Mouse (Mus musculus) brain, adult 10 weeks (tissue): Measurements from ENCODE around the gene Bub1b. TPM values are rescaled to one million over a fixed set of nuclear protein-coding genes. Genes with fewer than 3 reads are reported as not detected.

Source experiments
- polyA plus RNA-seq: library from polyadenylated mRNA; stranded (reverse); fragments of 350-450 nt; fragmentation: Illumina TruSeq; extraction: RNeasy Lipid Tissue Mini Kit (QIAGEN cat#74804); gene quantifications from one replicate; pipeline ENCODE4 v1.2.3, GENCODE M21; 2015; ENCODE audit warnings: low read depth, low replicate concordance

Bub1b gene
- 1.3 TPM for polyA plus RNA-seq

GRCm38 (mm10) chr2:118597673-118598568 lies at the start of gene Bub1b:
TSS of gene Bub1b (plus strand) at chr2:118598211.

GRCm38 (mm10) chr2:118549507-118550473 lies 48.2 kb upstream of the Bub1b start, which contains the start of gene Bmf:
TSS of gene Bmf (minus strand) at chr2:118549687.

GRCm38 (mm10) chr2:118662902-118663803 lies 65.1 kb downstream of the Bub1b start, which contains the start of gene Pak6:
TSS of gene Pak6 (plus strand) at chr2:118663303.

Other genes starting within 250 kb of the Bub1b start
- 6.6 TPM for gene Gpr176, start 224.8 kb upstream of the Bub1b start, polyA plus RNA-seq
- gene Eif2ak4, start 209.6 kb upstream of the Bub1b start, polyA plus RNA-seq, result 11.2 TPM
- 260 TPM for gene Srp14, start 118.5 kb upstream of the Bub1b start, polyA plus RNA-seq
- 4.3 TPM for gene Bmf, start 48.5 kb upstream of the Bub1b start, polyA plus RNA-seq
- 31.5 TPM for gene Pak6, start 65.1 kb downstream of the Bub1b start, polyA plus RNA-seq
- gene Ankrd63, start 105.8 kb downstream of the Bub1b start, polyA plus RNA-seq, result 15.3 TPM
- gene Plcb2, start 130.2 kb downstream of the Bub1b start, polyA plus RNA-seq, result 2.4 TPM
- 25.2 TPM for gene Inafm2, start 147.5 kb downstream of the Bub1b start, polyA plus RNA-seq
- 4.2 TPM for gene Ccdc9b, start 164.4 kb downstream of the Bub1b start, polyA plus RNA-seq
- gene Phgr1, start 174.6 kb downstream of the Bub1b start, polyA plus RNA-seq, result not detected
- 137 TPM for gene Disp2, start 181.5 kb downstream of the Bub1b start, polyA plus RNA-seq
- gene Knstrn, start 215.8 kb downstream of the Bub1b start, polyA plus RNA-seq, result 2.0 TPM